Mouse (Mus musculus) right cerebral cortex, adult 18-20 months (tissue): ENCODE results near the gene Gm6904.
"Not testable (repeated sequence)": the region's sequence is repeated elsewhere in the genome, so short reads cannot be mapped to it uniquely, and the experiment has no call there.

Source experiments
- DNase-seq: peaks from one replicate; pipeline ENCODE4 v3.0.0; 2022; ENCODE audit warnings: mixed read lengths

The Gm6904 gene

GRCm38 (mm10) chr14:59260056-59260455 lies at the start of gene Gm6904:
Gene Gm6904 (minus strand): TSS chr14:59260216.
- DNase-seq, result no peak

GRCm38 (mm10) chr14:59297391-59297790 lies 37.4 kb upstream of the Gm6904 start, which contains the start of gene Phf11a:
Gene Phf11a (minus strand): TSS chr14:59297522.
- not testable (repeated sequence) for DNase-seq

- DNase-seq, result not testable (repeated sequence)
Measured at GRCm38 (mm10) chr14:59291769-59292168, 31.8 kb upstream of the Gm6904 start.

GRCm38 (mm10) chr14:59274961-59275360 lies 14.9 kb upstream of the Gm6904 start:
- DNase-seq, result not testable (repeated sequence)

GRCm38 (mm10) chr14:59255861-59256260 lies 4.2 kb downstream of the Gm6904 start:
- not testable (repeated sequence) for DNase-seq

- DNase-seq, result peak; percentile 8
Measured at GRCm38 (mm10) chr14:59250350-59250749, 9.7 kb downstream of the Gm6904 start.

GRCm38 (mm10) chr14:59233635-59234034 lies 26.4 kb downstream of the Gm6904 start:
- no peak for DNase-seq

GRCm38 (mm10) chr14:59232003-59232402 lies 28.0 kb downstream of the Gm6904 start:
- DNase-seq, result peak; percentile 18

- peak; percentile 4 for DNase-seq
Measured at GRCm38 (mm10) chr14:59230331-59230966, 29.6 kb downstream of the Gm6904 start.

- DNase-seq, result no peak
Measured at GRCm38 (mm10) chr14:59229822-59230221, 30.2 kb downstream of the Gm6904 start.

- DNase-seq, result no peak
Measured at GRCm38 (mm10) chr14:59226240-59226639, 33.8 kb downstream of the Gm6904 start.

- DNase-seq, result no peak
Measured at GRCm38 (mm10) chr14:59219241-59219640, 40.8 kb downstream of the Gm6904 start.

GRCm38 (mm10) chr14:59209816-59210215 lies 50.2 kb downstream of the Gm6904 start:
- DNase-seq, result no peak

- no peak for DNase-seq
Measured at GRCm38 (mm10) chr14:59209003-59209402, 51.0 kb downstream of the Gm6904 start.

- DNase-seq, result no peak
Measured at GRCm38 (mm10) chr14:59205976-59206583, 53.9 kb downstream of the Gm6904 start.

GRCm38 (mm10) chr14:59205461-59205860 lies 54.6 kb downstream of the Gm6904 start:
- no peak for DNase-seq

GRCm38 (mm10) chr14:59201604-59202215 lies 58.3 kb downstream of the Gm6904 start:
- DNase-seq, result no peak

GRCm38 (mm10) chr14:59200711-59201603 lies 59.1 kb downstream of the Gm6904 start, which contains the start of gene Rcbtb1:
Gene Rcbtb1 (plus strand): TSS chr14:59201209.
- DNase-seq, result peak; percentile 95
